Mouse (Mus musculus): ENCODE data around the gene Cox7c.
A peak's percentile ranks its signal among the peaks of the same experiment; 100 is the strongest.
"Not testable (repeated sequence)": the region's sequence is repeated elsewhere in the genome, so short reads cannot be mapped to it uniquely, and the experiment has no call there.

Cox7c gene

DNA sequence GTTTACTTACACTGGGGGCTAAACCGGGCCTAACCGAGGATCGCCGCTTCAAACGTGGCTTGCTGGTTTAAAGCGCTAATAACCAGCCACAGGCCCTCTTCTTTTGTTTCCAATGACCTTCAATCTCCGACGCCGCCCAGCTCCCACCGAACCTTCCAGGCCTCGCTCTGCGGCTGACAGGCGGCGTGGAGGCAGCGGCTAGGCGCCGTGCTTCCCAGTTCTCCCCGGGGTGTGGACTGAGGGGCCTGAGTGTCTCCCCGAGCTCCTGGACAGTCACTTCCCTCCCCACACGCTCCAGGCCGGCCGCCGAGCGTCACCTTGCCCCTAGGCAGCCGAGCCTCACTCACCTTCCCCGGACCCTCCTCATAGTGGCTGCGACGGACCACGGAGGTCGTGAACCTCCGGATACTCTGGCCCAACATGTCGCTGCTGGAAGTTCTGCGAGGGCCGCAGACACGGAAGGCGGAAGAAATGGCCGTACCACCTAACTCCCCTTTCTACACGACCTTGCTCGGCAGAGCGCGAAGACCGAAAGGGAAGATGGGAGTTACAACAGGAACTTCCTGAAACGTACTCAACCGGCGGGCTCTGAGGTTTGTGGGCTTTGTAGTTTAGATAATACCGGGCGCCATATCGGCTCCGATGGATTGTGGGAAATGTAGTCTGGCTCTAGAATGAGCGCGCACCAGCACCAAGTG is at the start of gene Cox7c:
Cox7c (minus strand) TSS at position 651 of the 698 bp plus-strand sequence.
- peak; percentile 75 to 85 for DNase-seq (ENCODE audit: low spot score in 2 of 2)

DNA sequence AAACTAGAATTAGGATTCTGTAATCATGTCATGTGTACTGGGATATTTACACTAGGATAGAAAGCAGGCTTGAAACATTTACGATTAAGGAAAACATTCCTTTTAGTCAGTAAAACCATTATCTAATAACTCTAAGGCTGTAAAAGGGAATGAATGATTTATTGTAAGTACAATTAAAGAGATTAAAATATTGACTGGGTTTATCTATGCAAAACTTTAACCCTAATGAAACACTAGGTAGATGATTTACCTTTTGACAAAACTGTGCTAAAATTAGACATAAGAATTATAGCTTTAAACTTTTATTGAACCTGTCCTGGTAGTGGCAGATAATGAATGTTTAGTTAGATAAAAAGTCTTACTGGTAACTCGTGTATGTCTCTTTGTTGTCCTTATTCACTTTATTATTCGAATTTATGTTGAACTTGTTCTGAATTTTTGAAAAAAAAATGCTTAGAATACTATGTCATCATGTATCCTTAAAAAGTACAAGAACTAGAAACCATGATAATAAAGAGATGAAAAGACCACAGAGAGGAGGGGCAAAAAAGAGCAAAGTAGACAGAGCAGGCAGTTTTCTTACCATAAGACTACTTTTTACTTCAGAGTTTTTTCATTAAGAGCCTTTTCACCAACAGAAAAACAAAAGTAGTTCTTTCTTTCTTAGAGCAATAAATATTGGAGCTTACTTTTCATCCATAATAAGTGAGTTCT is 21.5 kb upstream of the Cox7c start:
- DNase-seq (ENCODE audit: low spot score in 2 of 2), result no peak

DNA sequence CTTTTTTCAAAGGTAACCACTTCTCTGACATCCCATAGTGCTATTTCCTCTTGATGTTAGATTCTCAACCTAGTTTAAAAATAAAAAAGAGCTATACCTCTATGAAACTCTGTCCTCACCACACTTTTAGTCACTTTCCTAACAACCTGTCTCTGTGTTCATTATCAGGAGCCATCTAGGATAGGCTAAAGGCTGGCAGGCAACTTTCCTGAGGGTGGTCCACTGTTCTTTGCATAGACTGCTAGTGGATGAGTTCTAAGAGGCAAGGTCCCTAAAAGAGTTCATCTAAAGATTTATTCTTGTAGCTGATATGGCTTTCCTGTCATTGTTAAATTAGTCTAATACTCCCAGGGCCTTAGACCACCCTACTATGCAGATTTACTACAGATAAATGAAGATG is 20.8 kb upstream of the Cox7c start:
- DNase-seq (ENCODE audit: low spot score in 2 of 2), result no peak

DNA sequence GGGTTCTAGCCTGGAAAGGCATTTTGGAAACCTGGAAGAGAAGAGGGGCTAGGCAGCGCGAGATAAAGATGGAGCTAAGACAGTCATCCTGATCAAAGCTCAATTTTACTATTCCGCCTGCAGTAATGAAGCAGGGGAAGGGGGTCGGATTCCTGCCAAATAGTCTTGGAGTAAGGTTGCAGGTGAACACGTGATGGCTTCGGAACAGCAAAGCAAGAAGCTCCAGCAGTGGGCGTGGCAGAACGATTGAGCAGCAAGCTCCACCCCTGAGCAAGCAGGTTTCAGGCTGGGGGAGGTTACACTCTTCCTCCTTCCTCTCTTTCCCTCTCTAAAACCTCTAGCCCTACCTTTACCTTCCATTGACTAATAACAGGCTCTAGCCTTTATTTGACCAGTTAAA is 7.4 kb upstream of the Cox7c start:
- DNase-seq (ENCODE audit: low spot score in 2 of 2), result not testable (repeated sequence)

DNA sequence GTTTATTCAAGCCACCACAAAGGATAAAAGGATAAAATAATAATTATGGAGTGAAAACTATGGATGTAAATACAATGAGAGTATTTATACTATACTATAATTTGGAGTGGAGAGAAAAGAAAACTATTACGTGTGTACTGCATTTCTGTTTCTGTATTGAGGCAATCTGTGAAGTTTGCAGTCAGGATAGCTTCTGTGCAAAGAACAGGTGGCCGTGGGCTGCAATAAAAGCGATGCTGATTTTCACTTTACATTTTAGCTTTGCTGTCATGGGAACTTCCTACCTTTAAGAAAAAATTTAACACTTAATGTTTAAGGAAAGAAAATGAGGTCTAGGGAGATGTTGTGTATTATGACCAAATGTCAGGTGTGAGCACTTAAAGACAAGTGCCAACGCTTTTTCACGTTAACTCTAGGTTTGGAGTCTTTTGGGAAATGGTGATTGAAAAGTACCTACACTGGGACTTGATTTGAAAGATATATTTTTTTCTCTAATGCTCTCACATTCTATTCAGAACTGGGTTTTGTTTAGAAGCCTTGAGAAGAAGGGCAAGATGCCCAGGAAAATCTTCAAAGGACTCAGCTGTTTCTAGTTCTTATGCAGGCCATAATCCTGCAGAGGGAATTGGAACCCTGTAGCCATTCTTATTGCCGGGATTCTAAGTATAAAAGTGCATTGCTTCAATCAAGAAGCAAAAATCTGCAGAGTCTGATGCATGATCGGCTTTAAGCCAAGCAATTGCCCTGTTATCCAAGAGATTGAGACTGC is 41.6 kb downstream of the Cox7c start:
- no peak for DNase-seq (ENCODE audit: low spot score in 2 of 2)
